Mouse (Mus musculus) heart, embryonic 14.5 days (tissue): ENCODE data around the gene Ddb2. TPM values are rescaled to one million over a fixed set of nuclear protein-coding genes. Genes with fewer than 3 reads are reported as not detected.
A peak's percentile ranks its signal among the peaks of the same experiment; 100 is the strongest.
"Not testable (repeated sequence)": the region's sequence is repeated elsewhere in the genome, so short reads cannot be mapped to it uniquely, and the experiment has no call there.

Experiments
- ATAC-seq: fragments of 200-750 bp; cut with Nextera tagmentation; 2 replicates; pipeline ENCODE4 v1.8.0; 2017; ENCODE audit warnings: low read depth, moderate TSS enrichment; ENCODE audit not compliant: insufficient number of reproducible peaks, insufficient read depth, low FRiP score
- H3K27ac ChIP-seq, 2 experiments: fragments of 200-500 bp in 1 of 2; fragments of 300-500 bp in 1 of 2; sonication (generic) in 1 of 2; replicated peaks in 1 of 2; 2 replicates each; pipeline ENCODE4 v1.5.1; 2012 to 2014; ENCODE audit warnings: low read depth in 2 of 2, low read length in 2 of 2, control low read depth in 1 of 2, mild to moderate bottlenecking in 1 of 2, mixed read lengths in 1 of 2; ENCODE audit not compliant: control insufficient read depth in 1 of 2, insufficient read depth in 1 of 2
- H3K27me3 ChIP-seq: fragments of 300-500 bp; sonication (generic); 2 replicates; pipeline ENCODE4 v1.6.1; 2014; ENCODE audit warnings: mild to moderate bottlenecking, low read length, control low read depth; ENCODE audit not compliant: control insufficient read depth, insufficient read depth
- H3K36me3 ChIP-seq: fragments of 300-500 bp; sonication (generic); 2 replicates; pipeline ENCODE4 v1.6.1; 2014; ENCODE audit warnings: mild to moderate bottlenecking, control low read depth, low read length, mixed read lengths; ENCODE audit not compliant: control insufficient read depth, insufficient read depth
- H3K4me1 ChIP-seq, 2 experiments: fragments of 200-500 bp in 1 of 2; fragments of 300-500 bp in 1 of 2; sonication (generic) in 1 of 2; 2 replicates each; pipeline ENCODE4 v1.6.1; 2012 to 2014; ENCODE audit warnings: low read length in 2 of 2, control low read depth in 1 of 2, mixed read lengths in 1 of 2; ENCODE audit not compliant: control insufficient read depth in 2 of 2, insufficient read depth in 2 of 2
- H3K4me2 ChIP-seq: fragments of 300-500 bp; sonication (generic); 2 replicates; pipeline ENCODE4 v1.6.1; 2014; ENCODE audit warnings: mild to moderate bottlenecking, low read length
- H3K4me3 ChIP-seq, 2 experiments: fragments of 200-500 bp in 1 of 2; fragments of 300-500 bp in 1 of 2; sonication (generic) in 1 of 2; 2 replicates each; pipeline ENCODE4 v1.5.1; 2012 to 2014; ENCODE audit warnings: low read length in 2 of 2, mild to moderate bottlenecking in 2 of 2, control low read depth in 1 of 2, low read depth in 1 of 2, moderate library complexity in 1 of 2; ENCODE audit not compliant: control insufficient read depth in 1 of 2, insufficient read depth in 1 of 2
- H3K9ac ChIP-seq: fragments of 300-500 bp; sonication (generic); 2 replicates; pipeline ENCODE4 v1.6.1; 2014; ENCODE audit warnings: mild to moderate bottlenecking, low read length
- H3K9me3 ChIP-seq: fragments of 300-500 bp; sonication (generic); 2 replicates; pipeline ENCODE4 v1.6.1; 2016; ENCODE audit warnings: low read length, control low read depth; ENCODE audit not compliant: control insufficient read depth
- WGBS: fragments of 180-500 bp; shearing (Covaris S2); extraction: QIAGEN DNeasy Blood & Tissue Kit; methylation state at CpG from one replicate; pipeline ENCODE4 v1.1.7; 2014; 5-methylcytosine and 5-hydroxymethylcytosine counted together
- polyA plus RNA-seq: library from polyadenylated mRNA; unstranded; fragments of >200 nt; fragmentation: Nextera tagmentation; extraction: Ambion mirVana; gene quantifications from 2 replicates; pipeline ENCODE4 v1.2.1, GENCODE M21; 2014

Ddb2 gene
- polyA plus RNA-seq, 1 experiment from 2014 or later = 8.3 TPM

GRCm38 (mm10) chr2:91252001-91252400 is 15.2 kb upstream of the Ddb2 start:
- Histone ChIP-seq H3K27me3 (peaks cover 10% of the 10 kb centered on the region), H3K4me2 (no peak overlapping the region), H3K9ac (no peak overlapping the region), H3K4me1 (peaks cover 9 to 20% of the 10 kb centered on the region in 2 experiments), H3K4me3 (no peak overlapping the region), H3K27ac (peak overlapping the region; percentile 53 to 70), H3K9me3 (no peaks in the 10 kb centered on the region), H3K36me3 (no peaks in the 10 kb centered on the region)
- no peak for ATAC-seq
- 53% methylated on average over 4 of the region's 4 CpGs for WGBS

DNA sequence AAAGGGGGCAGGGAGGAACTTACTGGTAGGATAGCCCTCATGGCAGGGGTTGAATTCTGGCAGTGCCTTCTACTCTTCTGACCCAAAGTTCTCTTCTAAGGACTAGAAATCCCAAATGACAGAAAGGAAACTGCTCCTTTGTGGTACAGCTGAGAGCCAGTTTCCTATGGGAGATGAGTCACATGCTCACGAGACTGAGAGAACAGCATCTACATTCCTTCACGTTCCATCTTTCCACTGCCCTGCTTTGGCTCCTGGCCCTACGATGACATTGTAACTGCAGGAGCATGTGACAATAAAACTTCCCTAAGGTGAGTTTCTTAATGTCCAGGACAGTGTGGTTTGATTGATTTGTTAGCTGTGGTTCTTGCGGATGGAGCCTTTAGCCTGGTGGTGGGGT is 11.6 kb upstream of the Ddb2 start:
- no peak for ATAC-seq
- Histone ChIP-seq H3K9me3 (no peaks in the 10 kb centered on the region), H3K9ac (no peak overlapping the region), H3K27me3 (no peaks in the 10 kb centered on the region), H3K4me3 (no peak overlapping the region), H3K27ac (no peak overlapping the region), H3K4me2 (no peak overlapping the region), H3K4me1 (peaks cover 3 to 14% of the 10 kb centered on the region in 2 experiments), H3K36me3 (no peaks in the 10 kb centered on the region)
- 68% methylated on average over 4 of the region's 4 CpGs for WGBS

DNA sequence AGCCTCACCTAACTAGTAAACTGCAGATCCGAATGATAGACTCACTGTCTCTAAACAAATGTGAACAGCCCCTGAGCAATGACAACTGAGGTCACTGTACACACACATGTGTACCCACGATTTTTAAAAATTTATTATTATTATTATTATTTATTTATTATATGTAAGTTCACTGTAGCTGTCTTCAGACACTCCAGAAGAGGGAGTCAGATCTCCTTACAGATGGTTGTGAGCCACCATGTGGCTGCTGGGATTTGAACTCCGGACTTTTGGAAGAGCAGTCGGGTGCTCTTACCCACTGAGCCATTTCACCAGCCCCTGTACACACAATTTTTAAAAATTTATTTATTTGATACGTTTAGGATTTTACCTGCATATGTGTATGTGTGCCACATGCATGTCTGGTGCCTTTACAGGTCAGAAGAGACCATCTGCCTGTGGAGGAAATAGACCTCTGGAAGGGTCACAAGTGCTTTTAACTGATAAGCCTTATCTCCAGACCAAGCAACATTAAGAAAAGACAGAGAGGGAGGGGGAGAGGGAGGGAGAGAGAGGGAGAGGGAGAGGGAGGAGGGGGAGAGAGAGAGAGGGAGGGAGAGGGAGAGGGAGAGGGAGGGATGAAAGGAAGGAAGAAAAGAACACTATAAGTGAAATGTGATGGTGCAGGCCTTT is 7.9 kb upstream of the Ddb2 start:
- no peak overlapping the region for H3K27ac ChIP-seq

DNA sequence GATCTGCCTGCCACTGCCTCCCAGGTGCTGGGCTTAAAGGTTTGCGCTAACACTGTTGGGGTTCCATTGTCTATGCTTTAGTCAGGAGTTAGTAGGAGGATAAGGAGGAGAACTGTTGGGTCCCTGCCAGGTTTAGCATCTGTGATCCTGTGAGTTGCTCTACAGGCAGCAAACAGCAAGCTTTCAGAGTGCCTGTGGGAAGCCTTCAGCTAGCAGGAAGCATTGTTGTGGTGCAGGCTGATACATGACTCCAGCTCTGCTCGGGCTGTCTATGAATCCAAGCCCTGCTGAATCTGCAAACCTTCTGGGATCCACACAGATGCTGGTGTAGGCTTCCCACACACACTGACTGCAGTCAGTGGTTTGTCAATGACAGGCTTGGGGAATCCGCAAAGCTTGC is 6.6 kb upstream of the Ddb2 start:
- Histone ChIP-seq H3K36me3 (no peaks in the 10 kb centered on the region), H3K27ac (no peak overlapping the region)
- WGBS = 64% methylated on average over 3 of the region's 3 CpGs

More for the DNA sequence above, 7.9 kb upstream of the Ddb2 start:
- no peaks in the 10 kb centered on the region for H3K4me1 ChIP-seq
- no peak overlapping the region for H3K4me3 ChIP-seq
- H3K9ac ChIP-seq = no peak overlapping the region
- WGBS = 65% methylated on average over 5 of the region's 5 CpGs
- no peaks in the 10 kb centered on the region for H3K27me3 ChIP-seq
- no peak for ATAC-seq
- no peaks in the 10 kb centered on the region for H3K36me3 ChIP-seq
- H3K4me2 ChIP-seq = no peak overlapping the region
- no peaks in the 10 kb centered on the region for H3K9me3 ChIP-seq

GRCm38 (mm10) chr2:91242547-91242946 is 5.8 kb upstream of the Ddb2 start:
- Histone ChIP-seq H3K9me3 (no peaks in the 10 kb centered on the region), H3K36me3 (no peaks in the 10 kb centered on the region), H3K9ac (no peak overlapping the region), H3K27me3 (no peaks in the 10 kb centered on the region), H3K4me2 (no peak overlapping the region), H3K27ac (no peak overlapping the region), H3K4me1 (0 out of 4 replicates have a peak, but pooled peaks cover 0 to 2% of the 10 kb centered on the region in 2 experiments), H3K4me3 (no peak overlapping the region)
- 67% methylated on average over 5 of the region's 5 CpGs for WGBS
- ATAC-seq = no peak

More for the DNA sequence above, 6.6 kb upstream of the Ddb2 start:
- no peak overlapping the region for H3K9ac ChIP-seq
- no peak overlapping the region for H3K4me3 ChIP-seq
- H3K27me3 ChIP-seq = no peaks in the 10 kb centered on the region
- no peak overlapping the region for H3K4me2 ChIP-seq
- no peaks in the 10 kb centered on the region for H3K9me3 ChIP-seq
- H3K4me1 ChIP-seq = no peaks in the 10 kb centered on the region
- ATAC-seq = no peak

GRCm38 (mm10) chr2:91237511-91238080 is 814 bp upstream of the Ddb2 start:
- 0 out of 2 replicates have a peak, but pooled peaks have one; percentile 8 for ATAC-seq
- Histone ChIP-seq H3K4me2 (peak overlapping the region; percentile 97), H3K4me3 (peak overlapping the region; percentile 71 to 79), H3K27ac (peak overlapping the region; percentile 92 to 97; a peak in 3 of 4 replicates), H3K9ac (peak overlapping the region; percentile 76)
- not testable (repeated sequence) for H3K36me3 ChIP-seq, H3K9me3 ChIP-seq, H3K27me3 ChIP-seq, H3K4me1 ChIP-seq
- WGBS = 19% methylated on average over 4 of the region's 4 CpGs

GRCm38 (mm10) chr2:91229735-91230134 is 7.0 kb downstream of the Ddb2 start:
- no peak for ATAC-seq
- H3K9me3 ChIP-seq = no peaks in the 10 kb centered on the region
- H3K4me3 ChIP-seq = no peak overlapping the region
- no peak overlapping the region for H3K4me2 ChIP-seq
- H3K4me1 ChIP-seq = no peaks in the 10 kb centered on the region
- WGBS = 72% methylated on average over 2 of the region's 2 CpGs
- H3K9ac ChIP-seq = no peak overlapping the region
- no peaks in the 10 kb centered on the region for H3K27me3 ChIP-seq
- no peak overlapping the region for H3K27ac ChIP-seq
- H3K36me3 ChIP-seq = 0 out of 2 replicates have a peak, but pooled peaks cover 6% of the 10 kb centered on the region
